Mouse (Mus musculus) liver, adult 2 months (tissue): ENCODE measurements around the gene Nsg2. TPM values are rescaled to one million over a fixed set of nuclear protein-coding genes. Genes with fewer than 3 reads are reported as not detected.
A peak's percentile ranks its signal among the peaks of the same experiment; 100 is the strongest.

ENCODE experiments used
- DNase-seq: peaks from one replicate; pipeline ENCODE4 v3.0.0-alpha.2; 2011; ENCODE audit warnings: low read depth, low spot score; ENCODE audit errors: extremely low read depth
- H3K27ac ChIP-seq: fragments of 200-500 bp; replicated peaks from 2 replicates; pipeline ENCODE4 v1.5.1; 2012; ENCODE audit warnings: low read depth, mild to moderate bottlenecking, control low read depth, inconsistent platforms, low read length; ENCODE audit not compliant: insufficient read depth
- H3K27me3 ChIP-seq: fragments of 200-500 bp; 2 replicates; pipeline ENCODE4 v1.6.1; 2012; ENCODE audit warnings: mild to moderate bottlenecking, moderate library complexity, low read length, inconsistent platforms; ENCODE audit not compliant: control insufficient read depth, insufficient read depth
- H3K36me3 ChIP-seq: fragments of 200-500 bp; 2 replicates; pipeline ENCODE4 v1.6.1; 2012; ENCODE audit warnings: low read length, inconsistent platforms; ENCODE audit not compliant: control insufficient read depth, insufficient read depth
- H3K4me1 ChIP-seq: fragments of 200-500 bp; 2 replicates; pipeline ENCODE4 v1.6.1; 2011; ENCODE audit warnings: low read length; ENCODE audit not compliant: control insufficient read depth, insufficient read depth
- H3K4me3 ChIP-seq: fragments of 200-500 bp; 2 replicates; pipeline ENCODE4 v1.5.1; 2011; ENCODE audit warnings: low read depth, mild to moderate bottlenecking, control low read depth, low read length, moderate library complexity; ENCODE audit not compliant: insufficient read depth
- H3K79me2 ChIP-seq: fragments of 200-500 bp; 2 replicates; pipeline ENCODE4 v1.6.1; 2012; ENCODE audit warnings: inconsistent platforms, mild to moderate bottlenecking, low read length, moderate library complexity; ENCODE audit not compliant: control insufficient read depth, insufficient read depth
- H3K9ac ChIP-seq: fragments of 200-500 bp; 2 replicates; pipeline ENCODE4 v1.6.1; 2012; ENCODE audit warnings: low read depth, mild to moderate bottlenecking, control low read depth, inconsistent platforms, low read length
- CTCF ChIP-seq: fragments of 200-500 bp; IDR thresholded peaks from 2 replicates; pipeline ENCODE4 v1.5.1; 2011; ENCODE audit warnings: low read depth, low read length, control low read depth
- POLR2A ChIP-seq: fragments of 200-500 bp; IDR thresholded peaks from 2 replicates; pipeline ENCODE4 v1.6.1; 2011; ENCODE audit warnings: low read length, control low read depth; ENCODE audit not compliant: insufficient read depth; ENCODE audit errors: extremely low read depth
- WGBS: fragments of 180-500 bp; shearing (Covaris S2); methylation state at CpG from one replicate; pipeline ENCODE4 v1.1.7; 2018; 5-methylcytosine and 5-hydroxymethylcytosine counted together
- polyA plus RNA-seq: library from polyadenylated mRNA; depleted of rRNA; stranded (reverse); fragments of >200 nt; gene quantifications from 2 replicates; pipeline ENCODE4 v1.2.3, GENCODE M21; 2012; rRNA removed
- total RNA-seq: library from RNA; depleted of rRNA; stranded (reverse); fragments of >200 nt; gene quantifications from 2 replicates; pipeline ENCODE4 v1.2.3, GENCODE M21; 2014; rRNA removed

Nsg2 gene
- total RNA-seq (0.13 and 0.18 TPM in 2 replicates), polyA plus RNA-seq (0.04 and 0.06 TPM in 2 replicates)

DNA sequence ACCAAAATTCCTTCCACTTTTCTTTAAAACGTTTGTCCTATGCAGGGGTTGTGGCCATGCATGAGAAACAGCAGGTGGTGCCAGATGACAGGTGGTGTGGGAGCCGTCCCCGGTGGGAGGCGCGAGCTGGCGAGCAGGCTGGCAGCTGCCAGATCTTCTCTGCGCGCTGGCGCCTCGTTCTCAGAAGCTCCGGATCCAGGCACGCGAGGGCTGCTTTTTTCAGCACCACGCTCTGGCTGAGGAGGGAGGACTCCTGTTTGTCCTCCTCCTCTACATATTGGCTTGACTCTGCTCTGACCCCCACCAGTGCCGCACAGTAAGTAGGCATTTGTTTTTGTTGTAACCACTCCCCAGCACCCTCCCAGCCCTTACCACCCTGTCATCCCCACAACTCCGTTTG, at the start of gene Nsg2:
Gene Nsg2, plus strand, starts transcription at position 183 of the 400 bp plus-strand sequence.
- TF ChIP-seq CTCF = peak; percentile 45
- no peak for TF ChIP-seq POLR2A
- H3K36me3 ChIP-seq = no peaks in the 10 kb centered on the region
- no peaks in the 10 kb centered on the region for H3K79me2 ChIP-seq
- peak; percentile 7 for DNase-seq
- no peak within 1 kb of the TSS for H3K27ac ChIP-seq
- no peak within 1 kb of the TSS; the same call in 1 of the 2 replicates for H3K9ac ChIP-seq
- no peak within 1 kb of the TSS for H3K4me3 ChIP-seq
- H3K4me1 ChIP-seq = no peaks in the 10 kb centered on the region
- WGBS = 1% methylated on average over 16 of the region's 16 CpGs
- H3K27me3 ChIP-seq = peaks cover 15% of the 10 kb centered on the region

DNA sequence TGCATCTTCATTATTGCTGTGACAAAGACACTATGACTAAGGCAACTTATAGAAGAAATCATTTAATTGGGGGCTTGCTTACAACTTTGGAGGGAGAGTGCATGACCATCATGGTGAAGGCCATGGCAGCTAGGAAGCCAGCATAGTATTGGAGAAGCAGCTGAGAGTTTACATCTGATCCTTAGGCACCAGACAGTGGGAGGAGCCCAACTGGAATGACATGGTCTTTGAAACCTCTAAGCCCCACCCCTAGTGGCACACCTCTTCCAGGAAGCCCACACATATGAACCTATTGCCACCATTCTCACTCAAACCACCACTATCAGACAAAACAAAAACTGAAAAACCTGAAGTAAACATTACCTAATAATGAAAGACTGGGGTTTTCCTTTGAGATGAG, 40.2 kb upstream of the Nsg2 start:
- no peak for TF ChIP-seq CTCF
- no peak for TF ChIP-seq POLR2A

DNA sequence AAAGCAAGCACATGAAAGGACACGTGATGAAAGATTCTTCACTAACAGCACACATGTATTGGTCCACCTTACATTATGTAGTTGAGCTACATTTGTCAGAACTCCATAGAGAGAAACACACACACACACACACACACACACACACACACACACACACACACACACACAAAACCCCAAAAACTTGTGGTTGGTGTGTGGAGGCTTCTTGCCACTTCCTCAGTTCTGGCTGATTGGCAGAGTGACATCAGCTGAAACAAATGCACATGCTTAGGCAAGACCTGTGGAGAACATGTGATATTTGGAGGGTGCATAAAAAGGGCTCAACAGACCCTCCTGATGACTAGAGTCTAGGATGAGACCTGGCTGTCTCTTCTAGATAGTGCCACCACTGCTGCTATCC, 36.3 kb upstream of the Nsg2 start:
- H3K79me2 ChIP-seq = no peaks in the 10 kb centered on the region
- WGBS = 100% methylated on average over 1 of the region's 1 CpGs
- no peak for DNase-seq
- H3K27me3 ChIP-seq = no peaks in the 10 kb centered on the region
- H3K4me1 ChIP-seq = no peaks in the 10 kb centered on the region
- TF ChIP-seq CTCF (no peak), POLR2A (no peak)
- no peak overlapping the region for H3K27ac ChIP-seq
- H3K36me3 ChIP-seq = no peaks in the 10 kb centered on the region
- H3K4me3 ChIP-seq = no peak overlapping the region
- no peak overlapping the region for H3K9ac ChIP-seq

More for the DNA sequence above, 40.2 kb upstream of the Nsg2 start:
- no peak for DNase-seq
- Histone ChIP-seq H3K4me1 (no peaks in the 10 kb centered on the region), H3K9ac (no peak overlapping the region), H3K27ac (no peak overlapping the region), H3K4me3 (no peak overlapping the region), H3K27me3 (no peaks in the 10 kb centered on the region), H3K79me2 (no peaks in the 10 kb centered on the region), H3K36me3 (no peaks in the 10 kb centered on the region)

DNA sequence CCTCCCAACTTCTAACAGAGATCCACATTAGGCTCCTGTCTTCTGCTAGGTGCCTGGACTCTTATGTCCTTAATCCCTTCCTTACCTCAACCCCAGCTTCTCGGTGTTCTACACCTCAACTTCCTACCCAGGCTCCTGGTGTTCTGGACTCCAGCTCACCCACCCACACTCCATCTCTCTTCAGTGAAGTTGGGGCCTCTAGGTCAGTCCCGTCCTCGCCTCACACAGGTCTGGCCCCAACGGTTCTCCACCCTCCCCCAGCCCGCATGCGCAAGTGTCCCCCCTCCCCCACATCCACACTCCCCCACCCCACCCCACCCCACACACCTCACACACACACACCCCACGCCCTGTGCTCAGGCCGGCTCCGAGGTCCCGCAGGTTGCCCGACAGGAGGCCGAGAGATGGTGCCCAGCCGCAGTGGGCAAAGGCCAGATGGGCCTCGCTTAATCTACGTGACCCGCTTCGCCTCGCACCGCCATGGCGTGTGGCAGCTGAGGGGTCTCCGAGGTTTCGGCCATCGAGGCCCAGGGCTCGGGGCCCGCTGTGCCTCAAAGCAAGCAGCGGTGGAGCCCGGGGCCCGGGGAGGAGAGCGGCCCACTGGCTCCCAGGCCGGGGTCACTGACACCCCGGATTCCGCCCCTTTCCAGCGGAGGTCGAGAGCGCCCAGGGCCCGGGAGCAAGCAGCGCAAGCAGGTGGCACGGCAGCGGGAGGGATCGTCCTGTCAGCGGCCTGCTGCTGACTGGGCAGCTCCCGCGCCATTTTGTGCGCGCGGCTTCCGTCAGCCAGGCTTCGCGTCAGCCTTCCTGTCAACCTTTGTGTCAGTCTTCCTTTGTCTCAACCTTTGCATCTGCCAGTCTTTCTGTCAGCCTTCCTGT, 34.8 kb upstream of the Nsg2 start, which contains the start of gene 4930524B15Rik:
Gene 4930524B15Rik, plus strand, starts transcription at position 337 of the 879 bp plus-strand sequence.
- DNase-seq = no peak
- no peak for TF ChIP-seq CTCF
- Histone ChIP-seq H3K79me2 (no peaks in the 10 kb centered on the region), H3K9ac (peak within 1 kb of the TSS; percentile 21; the same call in 1 of the 2 replicates), H3K36me3 (no peaks in the 10 kb centered on the region), H3K4me1 (no peaks in the 10 kb centered on the region), H3K4me3 (peak within 1 kb of the TSS; percentile 41; the same call in 1 of the 2 replicates), H3K27ac (no peak within 1 kb of the TSS), H3K27me3 (no peaks in the 10 kb centered on the region)
- WGBS = 42% methylated on average over 49 of the region's 49 CpGs

DNA sequence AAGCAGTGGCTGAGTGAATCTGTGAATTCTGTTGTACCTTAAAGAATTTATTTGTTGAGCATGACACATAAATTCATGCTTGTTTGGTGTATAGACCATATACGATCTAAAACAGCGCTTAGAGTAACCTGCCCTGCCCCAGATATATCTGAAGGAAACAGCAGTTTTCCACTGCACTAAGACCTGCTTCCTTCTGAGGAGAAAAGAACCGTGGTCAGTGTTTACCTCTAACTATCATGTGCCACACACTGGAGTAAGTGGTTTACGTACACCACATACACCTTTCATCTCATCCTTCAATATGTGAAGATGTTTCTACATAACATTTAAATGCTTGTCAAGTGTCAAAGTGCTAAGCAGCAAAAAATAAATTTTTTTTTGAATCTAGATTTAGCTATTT, 26.1 kb upstream of the Nsg2 start:
- no peaks in the 10 kb centered on the region for H3K4me1 ChIP-seq
- DNase-seq = no peak
- H3K36me3 ChIP-seq = no peaks in the 10 kb centered on the region
- no peak overlapping the region for H3K27ac ChIP-seq
- H3K27me3 ChIP-seq = no peaks in the 10 kb centered on the region
- H3K4me3 ChIP-seq = no peak overlapping the region
- TF ChIP-seq POLR2A (no peak), CTCF (no peak)
- 78% methylated on average over 4 of the region's 4 CpGs for WGBS
- no peaks in the 10 kb centered on the region for H3K79me2 ChIP-seq
- no peak overlapping the region for H3K9ac ChIP-seq

DNA sequence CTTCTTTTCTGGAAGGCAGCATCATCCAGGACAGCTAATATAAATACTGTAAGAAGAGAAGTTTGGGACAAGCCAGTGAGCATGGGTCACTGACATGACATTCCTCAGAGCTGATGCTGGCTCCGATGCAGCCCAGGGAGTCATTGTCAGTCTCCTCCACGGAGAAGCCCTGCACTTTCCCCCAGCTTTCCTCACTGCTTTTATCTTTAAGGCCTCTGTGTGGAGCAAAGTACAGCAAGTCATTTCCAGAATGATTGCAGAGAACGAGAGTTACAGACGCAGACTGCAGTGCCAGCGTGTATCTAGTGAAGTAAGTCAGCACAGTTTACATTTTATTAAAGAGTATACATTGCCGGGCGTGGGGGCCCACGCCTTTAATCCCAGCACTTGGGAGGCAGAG, 25.4 kb upstream of the Nsg2 start:
- Histone ChIP-seq H3K27me3 (no peaks in the 10 kb centered on the region), H3K4me3 (no peak overlapping the region), H3K36me3 (no peaks in the 10 kb centered on the region), H3K9ac (no peak overlapping the region), H3K4me1 (no peaks in the 10 kb centered on the region), H3K79me2 (no peaks in the 10 kb centered on the region), H3K27ac (no peak overlapping the region)
- WGBS = 66% methylated on average over 8 of the region's 8 CpGs
- DNase-seq = peak; percentile 18
- TF ChIP-seq POLR2A (no peak), CTCF (no peak)
